ENCODE assay signal across 13 mouse cellular contexts in the genomic region with DNA sequence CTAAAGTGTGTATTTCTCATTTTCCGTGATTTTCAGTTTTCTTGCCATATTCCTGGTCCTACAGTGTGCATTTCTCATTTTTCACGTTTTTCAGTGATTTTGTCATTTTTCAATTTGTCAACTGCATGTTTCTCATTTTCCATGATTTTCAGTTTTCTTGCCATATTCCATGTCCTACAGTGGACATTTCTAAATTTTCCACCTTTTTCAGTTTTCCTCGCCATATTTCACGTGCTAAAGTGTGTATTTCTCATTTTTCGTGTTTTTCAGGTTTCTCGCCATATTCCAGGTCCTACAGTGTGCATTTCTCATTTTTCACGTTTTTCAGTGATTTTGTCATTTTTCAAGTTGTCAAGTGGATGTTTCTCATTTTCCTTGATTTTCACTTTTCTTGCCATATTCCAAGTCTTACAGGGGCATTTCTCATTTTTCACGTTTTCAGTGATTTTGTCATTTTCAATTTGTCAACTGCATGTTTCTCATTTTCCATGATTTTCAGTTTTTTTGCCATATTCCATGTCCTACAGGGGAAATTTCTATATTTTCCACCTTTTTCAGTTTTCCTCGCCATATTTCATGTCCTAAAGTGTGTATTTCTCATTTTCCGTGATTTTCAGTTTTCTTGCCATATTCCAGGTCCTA. TPM values are rescaled to one million over a fixed set of nuclear protein-coding genes. Genes with fewer than 3 reads are reported as not detected.
DNase-seq lines count a peak whose midpoint lies in the region; ATAC-seq lines count a peak whose summit lies in the region.
"Not testable (repeated sequence)": the region's sequence is repeated elsewhere in the genome, so short reads cannot be mapped to it uniquely, and the experiment has no call there.
"Had no signal": no experiment of that assay in that cellular context is flagged by ENCODE, and none has a peak within 500 bp of the region (broad histone marks: within the 10 kb centered on the region; RNA-seq: fewer than 3 reads in every experiment).

No protein-coding gene starts in this region.

- peak; percentile 91 for DNase-seq in 416B (ENCODE audit: low read depth)
- peak; percentile 100 for DNase-seq in WW6 (ENCODE audit: low read depth, low spot score)
- peak; percentile 98 for DNase-seq in embryo, embryonic 11.5 days (ENCODE audit: low read depth, low spot score)
- DNase-seq in forelimb bud, embryonic 11.5 days (ENCODE audit: low read depth, low spot score) = peak; percentile 100
- DNase-seq in splenic B cell, adult 2 months (ENCODE audit: low read depth, low spot score) = peak; percentile 86

- H3K36me3 ChIP-seq in hindbrain, embryonic 15.5 days; limb, embryonic 13.5 days; midbrain, embryonic 12.5 days; splenic B cell, adult 2 months (ENCODE audit: control insufficient read depth, insufficient read depth, low read length, poor library complexity, severe bottlenecking): not testable (repeated sequence)

- not testable (repeated sequence) for H3K4me1 ChIP-seq in hindbrain, embryonic 15.5 days (replicated peaks); limb, embryonic 13.5 days; midbrain, embryonic 12.5 days

- not testable (repeated sequence) for H3K4me2 ChIP-seq in hindbrain, embryonic 15.5 days; limb, embryonic 13.5 days (replicated peaks); midbrain, embryonic 12.5 days (replicated peaks)

- not testable (repeated sequence) for H3K4me3 ChIP-seq in hindbrain, embryonic 15.5 days; limb, embryonic 13.5 days; midbrain, embryonic 12.5 days

- not testable (repeated sequence) for H3K27ac ChIP-seq in hindbrain, embryonic 15.5 days (replicated peaks); limb, embryonic 13.5 days; midbrain, embryonic 12.5 days (replicated peaks)

- ATAC-seq in hindbrain, embryonic 15.5 days (ENCODE audit: low FRiP score, low read depth) = peak; percentile 51; the same call in 1 of the 2 replicates
- 0 out of 2 replicates have a peak, but pooled peaks have one; percentile 46 for ATAC-seq in limb, embryonic 13.5 days (ENCODE audit: low FRiP score, low read depth)
- ATAC-seq in midbrain, embryonic 12.5 days (ENCODE audit: low FRiP score, low read depth) = 0 out of 2 replicates have a peak, but pooled peaks have one; percentile 25

- not testable (repeated sequence) for H3K27me3 ChIP-seq in hindbrain, embryonic 15.5 days; limb, embryonic 13.5 days; midbrain, embryonic 12.5 days; splenic B cell, adult 2 months (ENCODE audit: control insufficient read depth, insufficient read depth, low read length, poor library complexity, severe bottlenecking)

- 67% methylated on average over 2 of the region's 10 CpGs for WGBS in hindbrain, embryonic 15.5 days
- 61% methylated on average over 2 of the region's 10 CpGs for WGBS in limb, embryonic 13.5 days
- WGBS in midbrain, embryonic 12.5 days = 64% methylated on average over 3 of the region's 10 CpGs

- not testable (repeated sequence) for H3K9ac ChIP-seq in hindbrain, embryonic 15.5 days; limb, embryonic 13.5 days; midbrain, embryonic 12.5 days (replicated peaks)

- H3K9me3 ChIP-seq in hindbrain, embryonic 15.5 days; limb, embryonic 13.5 days; midbrain, embryonic 12.5 days: not testable (repeated sequence)

RNA-seq across cellular contexts. Expression of gene Gm17535, which starts 3.6 kb away (rescaled TPM):
- polyA plus RNA-seq in hindbrain, embryonic 15.5 days (2015; fragmentation: Nextera tagmentation; extraction: Ambion mirVana) = not detected in 2 replicates
- not detected in 2 replicates for polyA plus RNA-seq in limb, embryonic 13.5 days (2015; fragmentation: Nextera tagmentation; extraction: Ambion mirVana)
- polyA plus RNA-seq in midbrain, embryonic 12.5 days (2016; fragmentation: Nextera tagmentation; extraction: Ambion mirVana) = not detected in 2 replicates
- polyA plus RNA-seq: CD4-positive, CD25-positive, alpha-beta regulatory T cell, adult 4 months; cortical plate, adult 2 months; inflammation-experienced regulatory T-cells, adult 6 months; liver, embryonic 16.5 days; testis, adult 2 months had no signal

RNA-seq across cellular contexts. Expression of gene Gm10717, which starts 5.6 kb away (rescaled TPM):
- 0.48 TPM in 1 of 2 replicates, not detected in the other for polyA plus RNA-seq in hindbrain, embryonic 15.5 days (2015; fragmentation: Nextera tagmentation; extraction: Ambion mirVana)
- not detected in 2 replicates for polyA plus RNA-seq in limb, embryonic 13.5 days (2015; fragmentation: Nextera tagmentation; extraction: Ambion mirVana)
- polyA plus RNA-seq in midbrain, embryonic 12.5 days (2016; fragmentation: Nextera tagmentation; extraction: Ambion mirVana) = 1.3 and 1.5 TPM in 2 replicates
- polyA plus RNA-seq: cortical plate, adult 2 months; liver, embryonic 16.5 days; testis, adult 2 months had no signal

RNA-seq across cellular contexts. Expression of gene Gm10715, which starts 5.9 kb away (rescaled TPM):
- not detected in 2 replicates for polyA plus RNA-seq in hindbrain, embryonic 15.5 days (2015; fragmentation: Nextera tagmentation; extraction: Ambion mirVana)
- polyA plus RNA-seq in limb, embryonic 13.5 days (2015; fragmentation: Nextera tagmentation; extraction: Ambion mirVana) = not detected in 2 replicates
- polyA plus RNA-seq in midbrain, embryonic 12.5 days (2016; fragmentation: Nextera tagmentation; extraction: Ambion mirVana) = not detected in 2 replicates
- polyA plus RNA-seq: CD4-positive, CD25-positive, alpha-beta regulatory T cell, adult 4 months; cortical plate, adult 2 months; inflammation-experienced regulatory T-cells, adult 6 months; liver, embryonic 16.5 days; testis, adult 2 months had no signal

RNA-seq across cellular contexts. Expression of gene Gm10718, which starts 7.5 kb away (rescaled TPM):
- 0.96 and 1.2 TPM in 2 replicates for polyA plus RNA-seq in hindbrain, embryonic 15.5 days (2015; fragmentation: Nextera tagmentation; extraction: Ambion mirVana)
- polyA plus RNA-seq in limb, embryonic 13.5 days (2015; fragmentation: Nextera tagmentation; extraction: Ambion mirVana) = 0.47 TPM in 1 of 2 replicates, not detected in the other
- 0.50 and 1.1 TPM in 2 replicates for polyA plus RNA-seq in midbrain, embryonic 12.5 days (2016; fragmentation: Nextera tagmentation; extraction: Ambion mirVana)
- polyA plus RNA-seq: liver, embryonic 16.5 days; testis, adult 2 months had no signal

RNA-seq across cellular contexts. Expression of gene Gm10719, which starts 13.6 kb away (rescaled TPM):
- 0.31 TPM in 1 of 2 replicates, not detected in the other for polyA plus RNA-seq in hindbrain, embryonic 15.5 days (2015; fragmentation: Nextera tagmentation; extraction: Ambion mirVana)
- not detected in 2 replicates for polyA plus RNA-seq in limb, embryonic 13.5 days (2015; fragmentation: Nextera tagmentation; extraction: Ambion mirVana)
- 0.50 and 0.65 TPM in 2 replicates for polyA plus RNA-seq in midbrain, embryonic 12.5 days (2016; fragmentation: Nextera tagmentation; extraction: Ambion mirVana)
- polyA plus RNA-seq: cortical plate, adult 2 months; liver, embryonic 16.5 days; testis, adult 2 months had no signal
